Mouse (Mus musculus) heart, embryonic 14.5 days (tissue): ENCODE measurements around the gene Nr5a1. TPM values are rescaled to one million over a fixed set of nuclear protein-coding genes. Genes with fewer than 3 reads are reported as not detected.
A peak's percentile ranks its signal among the peaks of the same experiment; 100 is the strongest.

Experiments used
- ATAC-seq: fragments of 200-750 bp; cut with Nextera tagmentation; 2 replicates; pipeline ENCODE4 v1.8.0; 2017; ENCODE audit warnings: low read depth, moderate TSS enrichment; ENCODE audit not compliant: insufficient number of reproducible peaks, insufficient read depth, low FRiP score
- H3K27ac ChIP-seq, 2 experiments: fragments of 200-500 bp in 1 of 2; fragments of 300-500 bp in 1 of 2; sonication (generic) in 1 of 2; replicated peaks in 1 of 2; 2 replicates each; pipeline ENCODE4 v1.5.1; 2012 to 2014; ENCODE audit warnings: low read depth in 2 of 2, low read length in 2 of 2, control low read depth in 1 of 2, mild to moderate bottlenecking in 1 of 2, mixed read lengths in 1 of 2; ENCODE audit not compliant: control insufficient read depth in 1 of 2, insufficient read depth in 1 of 2
- H3K27me3 ChIP-seq: fragments of 300-500 bp; sonication (generic); 2 replicates; pipeline ENCODE4 v1.6.1; 2014; ENCODE audit warnings: mild to moderate bottlenecking, low read length, control low read depth; ENCODE audit not compliant: control insufficient read depth, insufficient read depth
- H3K36me3 ChIP-seq: fragments of 300-500 bp; sonication (generic); 2 replicates; pipeline ENCODE4 v1.6.1; 2014; ENCODE audit warnings: mild to moderate bottlenecking, control low read depth, low read length, mixed read lengths; ENCODE audit not compliant: control insufficient read depth, insufficient read depth
- H3K4me1 ChIP-seq, 2 experiments: fragments of 200-500 bp in 1 of 2; fragments of 300-500 bp in 1 of 2; sonication (generic) in 1 of 2; 2 replicates each; pipeline ENCODE4 v1.6.1; 2012 to 2014; ENCODE audit warnings: low read length in 2 of 2, control low read depth in 1 of 2, mixed read lengths in 1 of 2; ENCODE audit not compliant: control insufficient read depth in 2 of 2, insufficient read depth in 2 of 2
- H3K4me2 ChIP-seq: fragments of 300-500 bp; sonication (generic); 2 replicates; pipeline ENCODE4 v1.6.1; 2014; ENCODE audit warnings: mild to moderate bottlenecking, low read length
- H3K4me3 ChIP-seq, 2 experiments: fragments of 200-500 bp in 1 of 2; fragments of 300-500 bp in 1 of 2; sonication (generic) in 1 of 2; 2 replicates each; pipeline ENCODE4 v1.5.1; 2012 to 2014; ENCODE audit warnings: low read length in 2 of 2, mild to moderate bottlenecking in 2 of 2, control low read depth in 1 of 2, low read depth in 1 of 2, moderate library complexity in 1 of 2; ENCODE audit not compliant: control insufficient read depth in 1 of 2, insufficient read depth in 1 of 2
- H3K9ac ChIP-seq: fragments of 300-500 bp; sonication (generic); 2 replicates; pipeline ENCODE4 v1.6.1; 2014; ENCODE audit warnings: mild to moderate bottlenecking, low read length
- H3K9me3 ChIP-seq: fragments of 300-500 bp; sonication (generic); 2 replicates; pipeline ENCODE4 v1.6.1; 2016; ENCODE audit warnings: low read length, control low read depth; ENCODE audit not compliant: control insufficient read depth
- WGBS: fragments of 180-500 bp; shearing (Covaris S2); extraction: QIAGEN DNeasy Blood & Tissue Kit; methylation state at CpG from one replicate; pipeline ENCODE4 v1.1.7; 2014; 5-methylcytosine and 5-hydroxymethylcytosine counted together
- polyA plus RNA-seq: library from polyadenylated mRNA; unstranded; fragments of >200 nt; fragmentation: Nextera tagmentation; extraction: Ambion mirVana; gene quantifications from 2 replicates; pipeline ENCODE4 v1.2.1, GENCODE M21; 2014

Gene Nr5a1
- polyA plus RNA-seq, 1 experiment from 2014 or later: not detected

DNA sequence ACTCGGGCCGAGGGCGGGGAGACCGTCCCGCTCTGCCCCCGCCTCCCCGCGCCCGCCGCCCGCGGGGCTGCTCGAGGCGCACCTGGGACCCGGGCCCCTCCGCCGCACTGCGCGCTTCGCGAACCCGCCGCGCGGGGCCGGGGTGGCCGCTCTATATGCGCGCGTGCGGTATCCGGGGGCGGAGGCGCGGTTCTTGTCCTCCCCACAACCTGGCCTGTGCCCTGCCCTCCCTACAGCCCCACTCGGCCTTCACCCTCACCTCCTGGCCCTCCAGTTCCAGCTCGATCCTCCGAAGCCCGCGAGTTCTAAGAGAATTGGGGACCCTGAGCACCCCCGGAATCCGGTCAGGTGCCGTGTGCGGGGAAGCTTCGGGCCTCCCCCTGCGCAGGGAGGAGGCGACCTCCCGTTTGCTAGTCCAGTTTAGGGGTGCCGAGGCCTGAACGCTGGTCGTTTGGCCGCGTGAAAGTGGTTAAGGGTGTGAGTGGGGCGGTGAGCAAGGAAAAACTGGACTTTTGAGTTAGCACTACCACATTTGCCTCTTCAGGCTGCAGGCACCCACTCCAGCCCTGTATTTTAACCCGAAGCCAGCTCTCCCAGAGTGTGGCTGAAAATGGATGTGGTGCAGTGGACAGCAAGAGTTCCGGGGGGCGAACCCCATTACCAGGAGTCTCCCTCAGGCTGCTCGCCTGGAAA, 2.1 kb downstream of the Nr5a1 start:
- Histone ChIP-seq H3K4me1 (peaks cover 2 to 22% of the 10 kb centered on the region in 2 experiments; a peak in 3 of 4 replicates), H3K4me3 (peak overlapping the region; percentile 13 to 36; a peak in 3 of 4 replicates), H3K27me3 (peaks cover 79% of the 10 kb centered on the region), H3K27ac (no peak overlapping the region), H3K36me3 (no peaks in the 10 kb centered on the region), H3K4me2 (peak overlapping the region; percentile 61), H3K9me3 (no peaks in the 10 kb centered on the region), H3K9ac (no peak overlapping the region)
- 5% methylated on average over 57 of the region's 58 CpGs for WGBS
- no peak for ATAC-seq

DNA sequence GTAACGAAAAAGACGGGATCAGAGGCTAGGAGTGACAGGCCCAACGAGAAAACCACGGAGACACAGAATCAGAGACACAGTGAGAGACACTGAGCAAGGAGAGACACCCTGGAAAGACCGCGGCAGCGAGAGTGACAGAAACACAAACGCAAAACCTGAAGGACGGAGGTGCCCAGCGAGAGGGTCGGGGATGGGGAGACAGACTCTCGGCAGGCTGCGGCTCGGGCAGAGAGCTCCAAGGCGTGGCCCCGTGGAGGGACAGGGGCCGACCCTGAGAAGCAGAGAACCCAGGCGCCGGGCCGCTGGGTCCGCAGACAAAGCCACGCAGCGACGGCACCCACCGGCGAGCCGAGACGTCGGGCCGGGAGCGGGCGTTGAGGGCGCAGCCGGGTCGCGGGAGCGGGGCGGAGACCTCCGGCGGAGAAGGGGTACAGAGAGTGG, 2.9 kb downstream of the Nr5a1 start:
- Histone ChIP-seq H3K9ac (no peak overlapping the region), H3K4me2 (peak overlapping the region; percentile 61), H3K9me3 (no peaks in the 10 kb centered on the region), H3K4me1 (peaks cover 2 to 24% of the 10 kb centered on the region in 2 experiments; a peak in 3 of 4 replicates), H3K36me3 (no peaks in the 10 kb centered on the region), H3K27ac (no peak overlapping the region), H3K27me3 (peaks cover 87% of the 10 kb centered on the region), H3K4me3 (peak overlapping the region; percentile 13 to 36; a peak in 3 of 4 replicates)
- ATAC-seq: no peak
- under 1% methylated on average over 40 of the region's 40 CpGs for WGBS

GRCm38 (mm10) chr2:38710304-38711241, 3.8 kb downstream of the Nr5a1 start:
- Histone ChIP-seq H3K36me3 (no peaks in the 10 kb centered on the region), H3K27me3 (peaks cover 95% of the 10 kb centered on the region), H3K9ac (no peak overlapping the region; the same call in 1 of the 2 replicates), H3K4me3 (peak overlapping the region; percentile 4 to 36), H3K4me1 (peaks cover 2 to 26% of the 10 kb centered on the region in 2 experiments; a peak in 3 of 4 replicates), H3K9me3 (no peaks in the 10 kb centered on the region), H3K27ac (no peak overlapping the region), H3K4me2 (peak overlapping the region; percentile 58)
- no peak for ATAC-seq
- WGBS: 1% methylated on average over 74 of the region's 75 CpGs

- ATAC-seq: no peak
Observed at GRCm38 (mm10) chr2:38708907-38709688, 5.2 kb downstream of the Nr5a1 start.

GRCm38 (mm10) chr2:38706661-38707060, 7.7 kb downstream of the Nr5a1 start:
- Histone ChIP-seq H3K4me3 (no peak overlapping the region), H3K9me3 (no peaks in the 10 kb centered on the region), H3K9ac (no peak overlapping the region), H3K27me3 (peaks cover 85% of the 10 kb centered on the region), H3K36me3 (no peaks in the 10 kb centered on the region), H3K4me1 (peaks cover 2 to 18% of the 10 kb centered on the region in 2 experiments; a peak in 3 of 4 replicates), H3K4me2 (no peak overlapping the region), H3K27ac (no peak overlapping the region)
- no peak for ATAC-seq
- 39% methylated on average over 6 of the region's 6 CpGs for WGBS

More at GRCm38 (mm10) chr2:38708907-38709688, 5.2 kb downstream of the Nr5a1 start:
- Histone ChIP-seq H3K4me1 (peaks cover 2 to 26% of the 10 kb centered on the region in 2 experiments; a peak in 3 of 4 replicates), H3K36me3 (no peaks in the 10 kb centered on the region), H3K9me3 (no peaks in the 10 kb centered on the region), H3K9ac (no peak overlapping the region), H3K27ac (no peak overlapping the region), H3K27me3 (peaks cover 95% of the 10 kb centered on the region), H3K4me3 (no peak overlapping the region), H3K4me2 (no peak overlapping the region)
- WGBS: 22% methylated on average over 12 of the region's 12 CpGs

- no peak overlapping the region for H3K4me2 ChIP-seq
- no peaks in the 10 kb centered on the region for H3K9me3 ChIP-seq
- H3K9ac ChIP-seq: no peak overlapping the region
- peaks cover 0 to 5% of the 10 kb centered on the region in 2 experiments; a peak in 2 of 4 replicates for H3K4me1 ChIP-seq
- no peak for ATAC-seq
- 63% methylated on average over 4 of the region's 4 CpGs for WGBS
- no peak overlapping the region for H3K4me3 ChIP-seq
- no peaks in the 10 kb centered on the region for H3K36me3 ChIP-seq
- H3K27ac ChIP-seq: no peak overlapping the region
- peaks cover 75% of the 10 kb centered on the region for H3K27me3 ChIP-seq
Observed at GRCm38 (mm10) chr2:38705036-38705435, 9.3 kb downstream of the Nr5a1 start.

DNA sequence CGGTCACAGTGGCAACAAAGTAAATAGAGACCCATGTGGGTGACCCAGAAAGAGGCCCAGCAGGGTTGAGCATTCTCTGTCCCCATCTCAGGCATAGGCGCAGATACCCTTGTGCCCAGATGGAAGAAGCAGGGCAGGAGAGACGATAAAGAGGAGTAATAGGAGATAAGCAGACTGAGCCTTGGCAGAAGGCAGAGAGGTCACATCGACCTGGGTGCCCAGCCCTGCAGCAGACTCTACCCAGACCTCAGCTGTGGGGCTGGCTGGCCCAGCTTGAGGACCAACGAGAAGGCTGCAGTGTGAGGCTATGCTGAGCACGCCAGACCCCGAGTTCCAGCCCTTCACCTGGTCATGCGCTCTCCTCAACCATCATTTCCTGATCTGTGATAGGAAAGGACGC, 10.0 kb downstream of the Nr5a1 start:
- WGBS: 67% methylated on average over 9 of the region's 9 CpGs
- ATAC-seq: no peak
- peaks cover 71% of the 10 kb centered on the region for H3K27me3 ChIP-seq

More for the DNA sequence above, 10.0 kb downstream of the Nr5a1 start:
- Histone ChIP-seq H3K4me2 (no peak overlapping the region), H3K4me1 (peaks cover 0 to 5% of the 10 kb centered on the region in 2 experiments; a peak in 2 of 4 replicates), H3K36me3 (no peaks in the 10 kb centered on the region), H3K9ac (no peak overlapping the region), H3K27ac (no peak overlapping the region), H3K4me3 (no peak overlapping the region), H3K9me3 (no peaks in the 10 kb centered on the region)
